Mouse (Mus musculus) forebrain, postnatal 0 days (tissue): ENCODE measurements at regions not wholly inside any gene's neighbourhood (a gene's known extent, or its start where the extent isn't known, plus 50 kb on each side); places are given as distances from the start of the nearest gene placed in this dataset.

Experiments used
- ATAC-seq: fragments of 200-750 bp; cut with Nextera tagmentation; 2 replicates; pipeline ENCODE4 v1.8.0; 2017; ENCODE audit warnings: mild to moderate bottlenecking, moderate library complexity
- DNase-seq: peaks from one replicate; pipeline ENCODE4 v3.0.0-alpha.2; 2015
- H3K27ac ChIP-seq: fragments of 300-500 bp; sonication (generic); 2 replicates; pipeline ENCODE4 v1.5.1; 2014; ENCODE audit warnings: low read depth, mild to moderate bottlenecking, antibody characterized with exemption, low read length, moderate library complexity, mixed read lengths
- H3K27me3 ChIP-seq: fragments of 300-500 bp; sonication (generic); 2 replicates; pipeline ENCODE4 v1.6.1; 2014; ENCODE audit warnings: mild to moderate bottlenecking, low read length, mixed read lengths; ENCODE audit not compliant: insufficient read depth
- H3K36me3 ChIP-seq: fragments of 300-500 bp; sonication (generic); 2 replicates; pipeline ENCODE4 v1.6.1; 2014; ENCODE audit warnings: mild to moderate bottlenecking, moderate library complexity; ENCODE audit not compliant: insufficient read depth
- H3K4me1 ChIP-seq: fragments of 300-500 bp; sonication (generic); 2 replicates; pipeline ENCODE4 v1.6.1; 2014; ENCODE audit warnings: antibody characterized with exemption; ENCODE audit not compliant: insufficient read depth
- H3K4me2 ChIP-seq: fragments of 300-500 bp; sonication (generic); 2 replicates; pipeline ENCODE4 v1.6.1; 2014; ENCODE audit warnings: low read depth, mild to moderate bottlenecking, moderate library complexity
- H3K4me3 ChIP-seq: fragments of 300-500 bp; sonication (generic); 2 replicates; pipeline ENCODE4 v1.5.1; 2014; ENCODE audit warnings: low read depth, low read length, mixed read lengths
- H3K9ac ChIP-seq: fragments of 300-500 bp; sonication (generic); 2 replicates; pipeline ENCODE4 v1.6.1; 2014; ENCODE audit warnings: mild to moderate bottlenecking
- H3K9me3 ChIP-seq: fragments of 300-500 bp; sonication (generic); 2 replicates; pipeline ENCODE4 v1.6.1; 2016; ENCODE audit warnings: low read length
- CTCF ChIP-seq: sonication (generic); IDR thresholded peaks from 2 replicates; pipeline ENCODE4 v1.5.1; 2016; ENCODE audit warnings: antibody characterized with exemption, control low read depth, low read depth
- WGBS: fragments of 180-500 bp; shearing (Covaris S2); extraction: QIAGEN DNeasy Blood & Tissue Kit; methylation state at CpG from one replicate; pipeline ENCODE4 v1.1.7; 2014; 5-methylcytosine and 5-hydroxymethylcytosine counted together

DNA sequence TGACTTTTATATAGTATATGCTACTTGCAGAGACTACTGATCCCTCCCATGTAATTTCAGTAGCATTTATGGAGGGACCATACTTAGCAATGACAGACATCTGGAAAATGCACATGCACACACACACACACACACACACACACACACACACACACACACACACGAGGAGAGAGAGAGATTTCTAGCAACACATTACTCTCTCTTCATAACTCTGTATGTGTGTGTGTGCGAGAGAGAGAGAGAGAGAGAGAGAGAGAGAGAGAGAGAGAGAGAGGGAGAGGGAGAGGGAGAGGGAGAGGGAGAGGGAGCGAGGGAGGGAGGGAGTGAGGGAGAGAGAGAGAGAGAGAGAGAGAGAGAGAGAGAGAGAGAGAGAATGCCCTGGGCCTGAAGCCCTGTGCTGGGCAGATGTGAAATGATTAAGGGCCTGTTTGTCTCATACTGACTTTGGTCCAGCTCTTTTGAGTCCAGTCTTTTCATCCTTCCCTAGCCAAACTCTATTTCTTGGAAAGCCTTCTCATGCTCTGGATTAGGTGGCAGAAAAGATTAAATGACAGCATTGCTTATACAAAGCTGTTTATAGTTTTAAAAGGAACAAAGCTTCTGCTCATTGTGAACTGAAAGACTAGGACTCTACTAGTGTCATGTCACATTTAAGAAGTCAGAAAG is 106.4 kb upstream of the 4933402D24Rik start:
- no peak overlapping the region for H3K4me3 ChIP-seq
- no peaks in the 10 kb centered on the region for H3K9me3 ChIP-seq
- no peaks in the 10 kb centered on the region for H3K27me3 ChIP-seq
- no peak overlapping the region for H3K4me2 ChIP-seq
- no peak overlapping the region for H3K9ac ChIP-seq
- no peaks in the 10 kb centered on the region for H3K36me3 ChIP-seq
- DNase-seq (no peak), ATAC-seq (no peak)
- no peak for TF ChIP-seq CTCF
- no peaks in the 10 kb centered on the region for H3K4me1 ChIP-seq
- H3K27ac ChIP-seq: no peak overlapping the region
- WGBS: 71% methylated on average over 2 of the region's 3 CpGs

DNA sequence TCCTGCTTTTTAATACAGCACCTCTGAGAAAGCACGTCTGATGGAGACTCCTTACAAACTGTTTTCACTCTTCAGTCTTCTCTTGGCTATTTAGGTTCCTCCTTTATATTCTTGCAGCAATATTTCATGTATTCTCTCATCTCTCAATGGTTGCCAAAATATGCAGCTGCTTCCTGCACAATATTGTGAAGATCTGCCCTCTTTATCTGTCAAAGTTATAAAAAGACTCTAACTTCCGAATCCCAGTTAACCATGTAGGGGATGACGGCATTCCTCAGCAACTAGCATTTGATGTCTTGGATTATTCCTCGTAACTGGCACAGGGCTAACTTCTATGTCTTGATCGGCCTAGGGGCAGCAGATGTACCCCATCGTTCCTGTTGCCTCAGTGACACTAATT is 102.8 kb upstream of the 4933402D24Rik start:
- Histone ChIP-seq H3K9ac (no peak overlapping the region), H3K27me3 (no peaks in the 10 kb centered on the region), H3K4me1 (no peaks in the 10 kb centered on the region), H3K9me3 (no peaks in the 10 kb centered on the region), H3K27ac (no peak overlapping the region), H3K4me2 (no peak overlapping the region), H3K4me3 (no peak overlapping the region), H3K36me3 (no peaks in the 10 kb centered on the region)
- ATAC-seq: peak; percentile 53
- TF ChIP-seq CTCF: no peak
- DNase-seq: peak; percentile 23
- WGBS: 70% methylated on average over 6 of the region's 6 CpGs

DNA sequence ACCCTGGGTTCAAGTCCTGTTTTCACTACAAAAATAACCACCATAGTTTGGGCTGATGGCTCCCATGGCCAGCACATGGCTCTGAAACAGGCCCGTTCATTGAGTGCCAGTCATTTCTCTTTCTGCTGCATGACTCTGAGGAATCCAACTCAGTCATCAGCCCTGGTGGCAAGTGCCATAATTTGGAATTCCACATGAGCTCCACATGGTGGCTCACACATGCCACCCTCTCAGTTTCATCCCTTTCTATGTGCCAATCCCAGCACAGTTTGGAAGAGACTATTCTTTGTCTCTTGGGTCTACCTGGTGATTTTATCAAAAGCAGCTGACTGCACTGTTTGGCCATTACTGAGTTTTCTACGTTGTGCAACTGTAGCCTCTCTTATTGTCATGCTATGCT is 100.3 kb upstream of the 4933402D24Rik start:
- Histone ChIP-seq H3K9me3 (no peaks in the 10 kb centered on the region), H3K27me3 (no peaks in the 10 kb centered on the region), H3K9ac (no peak overlapping the region), H3K27ac (no peak overlapping the region), H3K4me2 (no peak overlapping the region), H3K4me1 (no peaks in the 10 kb centered on the region), H3K4me3 (no peak overlapping the region), H3K36me3 (no peaks in the 10 kb centered on the region)
- TF ChIP-seq CTCF: no peak
- DNase-seq (no peak), ATAC-seq (no peak)
- WGBS: 79% methylated on average over 2 of the region's 2 CpGs

DNA sequence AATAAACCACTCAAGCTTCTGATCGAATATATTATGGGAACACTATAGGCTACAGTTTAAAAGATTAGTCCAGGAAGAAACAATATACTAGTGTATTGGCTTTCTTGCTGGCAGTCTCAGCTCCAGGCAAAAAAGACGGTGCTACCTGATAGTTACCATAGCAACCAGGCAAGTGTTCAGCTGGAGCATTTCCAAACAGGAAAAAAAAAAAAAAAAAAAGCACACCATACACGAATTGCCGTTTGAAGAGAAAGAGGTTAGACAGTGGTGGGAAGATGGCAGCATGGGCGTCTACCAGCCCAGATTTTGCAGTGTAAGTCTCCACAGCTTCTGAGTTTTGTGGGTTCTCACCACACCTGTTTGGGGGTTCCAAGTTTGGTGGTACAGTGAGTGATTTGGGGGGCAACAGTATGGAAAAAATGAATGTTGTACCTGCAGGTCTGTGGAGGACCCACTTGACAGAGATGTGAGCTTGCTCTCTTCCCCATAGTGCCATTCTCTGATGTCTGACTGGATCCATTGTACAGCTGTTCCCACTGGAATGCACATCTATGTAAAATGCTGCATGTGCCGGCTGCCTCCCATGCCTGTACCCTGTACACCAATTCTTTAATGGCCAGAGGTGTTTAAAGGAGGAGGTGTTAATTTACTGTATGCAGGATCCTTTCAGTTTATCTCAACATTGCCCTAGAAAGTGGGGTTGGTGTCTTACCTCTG is 89.0 kb upstream of the 4933402D24Rik start:
- H3K9ac ChIP-seq: no peak overlapping the region
- no peaks in the 10 kb centered on the region for H3K36me3 ChIP-seq
- TF ChIP-seq CTCF: no peak
- peak overlapping the region; percentile 80 for H3K27ac ChIP-seq
- 19% methylated on average over 6 of the region's 6 CpGs for WGBS
- H3K9me3 ChIP-seq: no peaks in the 10 kb centered on the region
- H3K4me2 ChIP-seq: no peak overlapping the region
- ATAC-seq (peak; percentile 66), DNase-seq (peak; percentile 74)
- no peak overlapping the region for H3K4me3 ChIP-seq
- H3K27me3 ChIP-seq: no peaks in the 10 kb centered on the region
- peaks cover 5% of the 10 kb centered on the region; the same call in 1 of the 2 replicates for H3K4me1 ChIP-seq

DNA sequence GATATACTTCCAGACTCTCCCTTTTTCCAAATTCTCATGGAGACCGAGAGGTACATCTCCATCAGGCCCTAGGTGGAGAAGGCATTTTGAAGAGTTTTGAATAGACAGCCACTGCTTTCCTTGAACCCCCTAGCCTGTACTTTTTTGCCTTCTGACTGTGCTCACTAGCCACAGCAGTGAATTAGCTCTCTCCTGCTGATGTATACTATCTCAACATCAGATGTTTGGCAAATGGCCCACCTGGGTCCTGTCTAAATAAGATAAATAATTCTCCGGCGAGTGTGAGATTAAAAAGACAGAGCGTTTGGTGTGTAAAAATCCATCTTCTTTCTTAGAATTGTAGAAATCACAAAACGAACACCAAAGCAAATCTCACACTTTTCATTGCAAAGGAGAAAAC is 88.4 kb upstream of the 4933402D24Rik start:
- Histone ChIP-seq H3K36me3 (no peaks in the 10 kb centered on the region), H3K9me3 (no peaks in the 10 kb centered on the region), H3K4me2 (no peak overlapping the region), H3K4me1 (peaks cover 5% of the 10 kb centered on the region; the same call in 1 of the 2 replicates), H3K27me3 (no peaks in the 10 kb centered on the region), H3K27ac (peak overlapping the region; percentile 80), H3K4me3 (no peak overlapping the region), H3K9ac (no peak overlapping the region)
- no peak for ATAC-seq
- no peak for DNase-seq
- WGBS: 38% methylated on average over 5 of the region's 5 CpGs
- no peak for TF ChIP-seq CTCF

DNA sequence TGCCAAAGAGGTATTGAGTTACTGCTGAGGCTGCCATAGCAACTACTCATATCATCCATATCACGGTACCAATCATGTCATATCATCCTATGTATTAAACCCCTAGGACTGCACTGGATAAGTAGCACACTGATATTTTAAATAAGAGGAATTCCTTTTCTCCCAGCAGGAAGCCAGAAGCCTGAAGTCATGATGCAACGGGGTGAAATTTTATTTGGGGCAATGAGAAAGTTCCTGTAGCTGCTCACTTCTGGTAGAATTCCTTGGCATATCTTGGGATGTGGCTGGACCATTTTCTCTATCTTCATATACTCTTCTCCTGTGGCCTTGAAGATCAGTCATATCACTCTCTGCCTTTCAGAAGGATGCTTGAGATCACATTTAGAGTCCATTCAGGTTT is 87.3 kb upstream of the 4933402D24Rik start:
- WGBS: 74% methylated on average over 2 of the region's 2 CpGs
- ATAC-seq: no peak
- no peak overlapping the region for H3K4me2 ChIP-seq

DNA sequence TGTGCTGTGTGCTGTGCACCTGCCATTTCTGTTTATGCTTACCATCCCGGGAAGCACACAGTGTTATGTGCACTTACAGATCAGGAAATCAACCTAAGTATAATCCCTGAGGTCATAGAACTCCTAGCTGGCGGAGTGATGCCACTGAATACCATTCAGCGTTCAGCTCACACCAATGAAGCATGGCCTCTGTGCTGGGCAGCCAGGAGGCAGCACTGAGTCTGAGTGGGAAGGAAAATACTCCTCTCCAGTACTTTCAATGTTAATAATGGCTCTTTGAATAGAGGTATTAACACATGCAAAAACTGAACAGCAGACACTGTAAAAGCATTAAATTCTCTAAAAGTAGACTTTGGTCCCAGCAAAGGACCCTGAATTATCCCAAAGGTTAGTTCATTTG is 85.7 kb upstream of the 4933402D24Rik start:
- Histone ChIP-seq H3K9ac (no peak overlapping the region), H3K27me3 (no peaks in the 10 kb centered on the region), H3K4me2 (no peak overlapping the region), H3K27ac (no peak overlapping the region), H3K36me3 (no peaks in the 10 kb centered on the region), H3K4me1 (peaks cover 17% of the 10 kb centered on the region), H3K4me3 (no peak overlapping the region), H3K9me3 (no peaks in the 10 kb centered on the region)
- TF ChIP-seq CTCF: peak; percentile 58
- DNase-seq (no peak), ATAC-seq (no peak)
- WGBS: 69% methylated on average over 3 of the region's 3 CpGs

More for the DNA sequence above, 87.3 kb upstream of the 4933402D24Rik start:
- no peak for TF ChIP-seq CTCF
- DNase-seq: no peak
- H3K27me3 ChIP-seq: no peaks in the 10 kb centered on the region
- peaks cover 13% of the 10 kb centered on the region for H3K4me1 ChIP-seq
- no peak overlapping the region for H3K9ac ChIP-seq
- H3K9me3 ChIP-seq: no peaks in the 10 kb centered on the region
- no peaks in the 10 kb centered on the region for H3K36me3 ChIP-seq
- no peak overlapping the region for H3K27ac ChIP-seq
- no peak overlapping the region for H3K4me3 ChIP-seq
